Mouse (Mus musculus) thymus, adult 2 months (tissue): ENCODE measurements around the gene Ccdc86. TPM values are rescaled to one million over a fixed set of nuclear protein-coding genes. Genes with fewer than 3 reads are reported as not detected.

Experiments used
- DNase-seq: peaks from one replicate; pipeline ENCODE4 v3.0.0; 2021
- H3K27ac ChIP-seq: fragments of 200-500 bp; 2 replicates; pipeline ENCODE4 v1.5.1; 2012; ENCODE audit warnings: low read length, control low read depth; ENCODE audit not compliant: control insufficient read depth, insufficient read depth
- H3K27me3 ChIP-seq: fragments of 200-500 bp; 2 replicates; pipeline ENCODE4 v1.6.1; 2012; ENCODE audit warnings: mild to moderate bottlenecking, low read length, moderate library complexity, mixed read lengths; ENCODE audit not compliant: control insufficient read depth, insufficient read depth
- H3K36me3 ChIP-seq: fragments of 200-500 bp; 2 replicates; pipeline ENCODE4 v1.6.1; 2012; ENCODE audit warnings: mild to moderate bottlenecking, low read length, moderate library complexity; ENCODE audit not compliant: control insufficient read depth, insufficient read depth
- H3K4me1 ChIP-seq: fragments of 200-500 bp; replicated peaks from 2 replicates; pipeline ENCODE4 v1.6.1; 2012; ENCODE audit warnings: low read length; ENCODE audit not compliant: control insufficient read depth, insufficient read depth
- H3K4me3 ChIP-seq: fragments of 200-500 bp; 2 replicates; pipeline ENCODE4 v1.5.1; 2012; ENCODE audit warnings: mild to moderate bottlenecking, low read length, control low read depth, moderate library complexity; ENCODE audit not compliant: control insufficient read depth, insufficient read depth
- CTCF ChIP-seq: fragments of 200-500 bp; IDR thresholded peaks from 2 replicates; pipeline ENCODE4 v1.5.1; 2012; ENCODE audit warnings: mild to moderate bottlenecking, control low read depth, low read length, moderate library complexity, borderline replicate concordance; ENCODE audit not compliant: control insufficient read depth, poor library complexity, insufficient read depth; ENCODE audit errors: extremely low read depth
- POLR2A ChIP-seq: fragments of 200-500 bp; IDR thresholded peaks from 2 replicates; pipeline ENCODE4 v1.6.1; 2012; ENCODE audit warnings: mild to moderate bottlenecking, low read length, control low read depth, moderate library complexity; ENCODE audit not compliant: control insufficient read depth, poor library complexity, insufficient read depth; ENCODE audit errors: extremely low read depth
- WGBS: fragments of 180-500 bp; shearing (Covaris S2); methylation state at CpG from one replicate; pipeline ENCODE4 v1.1.7; 2018; 5-methylcytosine and 5-hydroxymethylcytosine counted together
- polyA plus RNA-seq: library from polyadenylated mRNA; depleted of rRNA; stranded (reverse); fragments of >200 nt; gene quantifications from 2 replicates; pipeline ENCODE4 v1.2.3, GENCODE M21; 2012

Gene Ccdc86
- polyA plus RNA-seq, 1 experiment, result 5.8 TPM

DNA sequence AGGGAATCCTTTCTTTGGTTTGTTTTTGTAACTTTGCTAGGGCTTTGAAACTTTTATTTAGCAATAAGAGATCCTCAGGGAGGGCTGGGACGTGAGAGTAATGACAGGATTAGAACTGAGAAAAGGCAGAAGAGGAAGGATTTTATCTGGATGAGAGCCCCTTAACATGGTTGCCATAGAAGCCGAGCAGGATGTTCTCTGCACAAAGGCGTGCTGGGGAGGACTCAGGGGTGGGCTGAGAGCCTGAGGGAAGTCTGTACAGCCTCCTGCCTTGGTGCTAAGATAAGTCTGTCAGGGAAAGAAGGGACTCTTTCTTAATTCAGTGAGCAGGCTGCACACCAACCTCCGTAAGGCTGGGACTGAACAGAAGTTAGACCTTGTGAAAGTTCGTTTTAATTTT, 14.0 kb downstream of the Ccdc86 start:
- no peak overlapping the region for H3K4me3 ChIP-seq
- no peaks in the 10 kb centered on the region for H3K36me3 ChIP-seq
- 0 out of 2 replicates have a peak, but pooled peaks cover under 1% of the 10 kb centered on the region for H3K4me1 ChIP-seq
- H3K27me3 ChIP-seq, result no peaks in the 10 kb centered on the region
- DNase-seq, result no peak
- H3K27ac ChIP-seq, result no peak overlapping the region
- 60% methylated on average over 5 of the region's 5 CpGs for WGBS
- no peak for TF ChIP-seq CTCF

DNA sequence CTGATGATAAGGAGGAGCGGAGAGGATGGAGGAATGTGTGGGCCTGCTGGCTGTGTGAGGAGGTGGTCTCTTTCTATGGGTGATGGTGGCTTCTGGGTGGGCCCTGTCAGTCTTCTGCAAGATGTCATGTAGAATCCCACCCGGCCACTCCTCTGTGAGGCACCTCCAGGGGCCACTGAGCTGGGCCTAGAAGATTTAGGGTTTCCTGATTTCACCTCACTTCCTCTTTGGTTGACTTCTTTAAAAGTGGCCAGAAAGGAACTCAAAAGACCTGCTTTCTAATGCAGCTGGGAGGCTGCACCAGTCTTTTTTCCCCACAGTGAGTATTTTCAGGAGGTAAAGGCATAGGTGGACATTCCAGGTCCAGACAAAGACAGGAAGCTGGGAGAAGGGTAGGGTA, 18.4 kb downstream of the Ccdc86 start:
- no peak for TF ChIP-seq POLR2A
- Histone ChIP-seq H3K4me3 (no peak overlapping the region), H3K4me1 (no peaks in the 10 kb centered on the region), H3K36me3 (no peaks in the 10 kb centered on the region), H3K27ac (no peak overlapping the region), H3K27me3 (no peaks in the 10 kb centered on the region)
- DNase-seq, result no peak
- WGBS, result 46% methylated on average over 2 of the region's 2 CpGs

- Histone ChIP-seq H3K36me3 (no peaks in the 10 kb centered on the region), H3K27me3 (no peaks in the 10 kb centered on the region), H3K4me3 (no peak overlapping the region), H3K4me1 (no peaks in the 10 kb centered on the region), H3K27ac (no peak overlapping the region)
- TF ChIP-seq CTCF, result no peak
- no peak for TF ChIP-seq POLR2A
- 86% methylated on average over 4 of the region's 4 CpGs for WGBS
- no peak for DNase-seq
Measured at GRCm38 (mm10) chr19:10926666-10927065, 22.4 kb downstream of the Ccdc86 start.

DNA sequence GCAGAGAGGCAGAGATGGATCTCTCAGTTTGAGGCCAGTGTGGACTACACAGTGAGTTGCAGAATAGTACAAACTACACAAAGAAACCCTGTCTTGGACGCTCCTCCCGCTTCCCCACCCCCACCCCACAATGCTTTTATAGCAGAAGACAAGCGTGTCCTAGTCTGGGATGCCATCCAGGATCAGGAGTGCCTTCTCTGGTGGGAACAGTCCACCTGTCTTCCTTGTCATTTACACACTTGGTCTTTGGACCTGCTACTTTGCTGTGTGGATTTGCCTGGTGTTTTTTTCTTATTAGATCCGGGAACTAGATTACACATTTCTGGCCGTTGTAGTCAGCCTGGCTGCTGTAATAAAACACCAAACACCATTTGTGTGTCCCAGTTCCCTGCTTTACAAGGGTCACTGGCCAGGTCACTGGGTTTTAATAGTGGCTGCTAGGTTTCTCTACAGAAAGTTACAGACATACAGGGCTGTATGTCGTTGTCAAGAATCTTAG, 22.9 kb downstream of the Ccdc86 start:
- no peaks in the 10 kb centered on the region for H3K27me3 ChIP-seq
- WGBS, result 89% methylated on average over 6 of the region's 6 CpGs
- no peak for DNase-seq
- no peaks in the 10 kb centered on the region for H3K4me1 ChIP-seq
- TF ChIP-seq CTCF (no peak), POLR2A (no peak)
- no peak overlapping the region for H3K27ac ChIP-seq
- H3K36me3 ChIP-seq, result no peaks in the 10 kb centered on the region
- no peak overlapping the region for H3K4me3 ChIP-seq

GRCm38 (mm10) chr19:10924220-10924619, 24.8 kb downstream of the Ccdc86 start:
- whole genome bisulfite sequencing, result 85% methylated on average over 4 of the region's 4 CpGs
- H3K36me3 ChIP-seq, result no peaks in the 10 kb centered on the region
- no peak overlapping the region for H3K27ac ChIP-seq
- no peak overlapping the region for H3K4me3 ChIP-seq
- TF ChIP-seq POLR2A (no peak), CTCF (no peak)
- H3K27me3 ChIP-seq, result no peaks in the 10 kb centered on the region
- H3K4me1 ChIP-seq, result no peaks in the 10 kb centered on the region
- DNase-seq, result no peak

- Histone ChIP-seq H3K36me3 (no peaks in the 10 kb centered on the region), H3K4me3 (no peak overlapping the region), H3K27ac (no peak overlapping the region), H3K4me1 (no peaks in the 10 kb centered on the region), H3K27me3 (peaks cover 2% of the 10 kb centered on the region; the same call in 1 of the 2 replicates)
- TF ChIP-seq POLR2A, result no peak
- no peak for DNase-seq
- 81% methylated on average over 3 of the region's 3 CpGs for WGBS
Measured at GRCm38 (mm10) chr19:10921058-10921457, 28.0 kb downstream of the Ccdc86 start.

DNA sequence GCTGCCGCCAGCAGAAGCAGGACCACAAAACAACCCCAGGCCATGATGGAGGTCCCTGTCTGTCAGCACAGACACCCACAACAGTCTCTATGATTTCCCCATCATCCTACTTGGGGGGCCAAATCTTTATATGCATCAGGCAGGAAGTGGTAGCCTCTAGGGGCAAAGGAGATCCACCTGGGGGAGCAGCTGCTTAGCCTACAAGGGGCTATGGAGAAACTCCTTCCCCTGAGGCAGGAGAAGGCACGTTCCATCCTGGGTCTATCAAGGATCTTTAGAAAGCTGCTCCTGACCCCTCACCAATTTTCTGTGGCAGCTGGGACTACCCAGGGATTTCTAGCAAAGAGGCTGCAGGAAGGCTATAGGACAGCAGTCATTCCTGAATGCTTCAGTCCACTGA, 28.5 kb downstream of the Ccdc86 start, which contains the start of gene Zp1:
Gene Zp1, minus strand, starts transcription at position 101 of the 400 bp plus-strand sequence.
- 40% methylated on average over 2 of the region's 2 CpGs for WGBS
- no peak for TF ChIP-seq CTCF
- no peak for TF ChIP-seq POLR2A
- H3K4me3 ChIP-seq, result no peak within 1 kb of the TSS
- H3K27me3 ChIP-seq, result peaks cover 5% of the 10 kb centered on the region; the same call in 1 of the 2 replicates
- no peak for DNase-seq
- H3K36me3 ChIP-seq, result no peaks in the 10 kb centered on the region
- H3K4me1 ChIP-seq, result no peaks in the 10 kb centered on the region
- H3K27ac ChIP-seq, result no peak within 1 kb of the TSS
